Mouse (Mus musculus) bone marrow, adult 2 months (tissue): Measurements from ENCODE around the gene Cox5a.

Experiments used
- CTCF ChIP-seq: fragments of 200-500 bp; IDR thresholded peaks from 2 replicates; pipeline ENCODE4 v1.5.1; 2011; ENCODE audit warnings: low read length, control low read depth; ENCODE audit not compliant: control insufficient read depth, insufficient read depth
- POLR2A ChIP-seq: fragments of 200-500 bp; IDR thresholded peaks from 2 replicates; pipeline ENCODE4 v1.6.1; 2011; ENCODE audit warnings: low read depth, mild to moderate bottlenecking, control low read depth, low read length, borderline replicate concordance; ENCODE audit not compliant: control insufficient read depth

GRCm38 (mm10) chr9:57547869-57548268 is 26.8 kb downstream of the Cox5a start:
- no peak for TF ChIP-seq CTCF
- no peak for TF ChIP-seq POLR2A
